Mouse (Mus musculus): ENCODE measurements at regions not wholly inside any gene's neighbourhood (a gene's known extent, or its start where the extent isn't known, plus 50 kb on each side); places are given as distances from the start of the nearest gene placed in this dataset.

DNA sequence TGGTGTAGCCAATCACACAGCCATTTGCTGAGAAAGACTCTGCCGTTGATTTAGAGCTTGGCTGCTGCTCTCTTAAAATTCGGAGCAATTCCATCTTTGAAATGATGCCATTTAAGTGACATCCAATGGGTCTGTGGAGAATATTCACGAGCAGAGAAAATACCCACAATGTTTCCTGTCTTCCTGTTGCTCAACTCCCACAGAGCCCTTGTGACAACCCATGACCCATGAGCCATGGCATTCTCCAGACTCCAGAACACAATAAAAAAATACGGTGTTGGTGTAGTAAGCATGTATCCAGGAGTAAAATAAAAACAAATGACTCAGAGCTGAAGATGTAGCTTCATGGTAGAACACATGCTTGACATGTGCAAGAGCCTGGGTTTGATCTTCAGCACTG, 532.1 kb upstream of the 4930412O13Rik start:
- Histone ChIP-seq H3K4me1 (ENCODE audit: insufficient read depth, low read depth, low read length) (no peaks in the 10 kb centered on the region), H3K4me3 (ENCODE audit: low read depth, low read length) (no peak overlapping the region), H3K27ac (ENCODE audit: low read length) (no peak overlapping the region), H3K27me3 (replicated peaks; ENCODE audit: insufficient read depth, low read length) (no peaks in the 10 kb centered on the region), H3K9me3 (ENCODE audit: low read length) (no peaks in the 10 kb centered on the region), H3K36me3 (ENCODE audit: insufficient read depth, low read length) (no peaks in the 10 kb centered on the region), H3K4me2 (replicated peaks; ENCODE audit: low read depth, low read length) (no peak overlapping the region), H3K9ac (replicated peaks; ENCODE audit: low read depth) (no peak overlapping the region)
- DNase-seq (ENCODE audit: low spot score) (no peak), ATAC-seq (no peak)
- WGBS: 56% methylated on average over 4 of the region's 4 CpGs
- no peak for TF ChIP-seq CTCF (IDR thresholded peaks at IDR 0.05)
- no peak for TF ChIP-seq EP300 (IDR thresholded peaks at IDR 0.05)

DNA sequence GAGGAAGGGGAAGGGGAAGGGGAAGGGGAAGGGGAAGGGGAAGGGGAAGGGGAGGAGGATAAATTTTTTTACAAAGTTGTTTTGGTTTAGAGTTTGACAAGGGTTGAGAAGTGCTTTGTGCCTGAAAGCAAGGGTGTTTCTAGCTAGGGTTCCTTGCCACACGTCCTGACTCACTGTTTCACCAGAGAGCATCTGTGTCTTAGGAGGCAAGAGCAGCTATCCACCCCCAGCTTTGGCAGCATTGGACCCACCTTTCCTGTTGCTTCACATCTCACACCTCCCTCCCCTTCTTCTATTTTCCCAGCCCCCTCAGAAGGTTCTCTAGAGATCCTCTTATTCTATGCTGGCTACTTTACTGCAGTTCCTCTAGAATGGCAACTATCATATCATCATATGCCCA, 531.1 kb upstream of the 4930412O13Rik start:
- no peak overlapping the region for H3K27ac ChIP-seq (ENCODE audit: low read length)
- WGBS: 36% methylated on average over 1 of the region's 1 CpGs
- H3K9ac ChIP-seq (replicated peaks; ENCODE audit: low read depth): no peak overlapping the region
- ATAC-seq: no peak
- no peak overlapping the region for H3K4me3 ChIP-seq (ENCODE audit: low read depth, low read length)
- no peaks in the 10 kb centered on the region for H3K36me3 ChIP-seq (ENCODE audit: insufficient read depth, low read length)
- H3K4me1 ChIP-seq (ENCODE audit: insufficient read depth, low read depth, low read length): no peaks in the 10 kb centered on the region
- TF ChIP-seq EP300 (IDR thresholded peaks at IDR 0.05): no peak
- no peak for TF ChIP-seq CTCF (IDR thresholded peaks at IDR 0.05)
- no peak for DNase-seq (ENCODE audit: low spot score)
- no peaks in the 10 kb centered on the region for H3K27me3 ChIP-seq (replicated peaks; ENCODE audit: insufficient read depth, low read length)
- H3K4me2 ChIP-seq (replicated peaks; ENCODE audit: low read depth, low read length): no peak overlapping the region
- no peaks in the 10 kb centered on the region for H3K9me3 ChIP-seq (ENCODE audit: low read length)

DNA sequence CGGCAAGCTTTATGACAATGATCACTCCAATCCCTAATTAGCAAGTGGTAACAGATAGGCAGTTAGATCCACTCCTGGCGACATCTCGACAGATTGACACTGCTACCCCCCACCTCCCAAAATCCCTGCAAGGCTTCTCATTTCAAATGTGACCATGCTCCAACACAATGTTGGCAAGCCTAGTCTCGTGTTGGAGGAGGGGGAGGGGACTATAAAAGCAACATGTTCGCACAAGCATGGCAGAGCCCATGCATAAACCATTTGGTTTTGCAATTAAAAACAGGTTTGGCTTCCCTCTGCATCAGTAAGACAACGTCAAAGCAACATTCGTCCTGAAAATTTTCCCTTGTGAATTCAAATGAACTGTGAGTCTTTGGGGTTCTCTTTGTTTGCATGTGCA, 528.9 kb upstream of the 4930412O13Rik start:
- ATAC-seq (no peak), DNase-seq (ENCODE audit: low spot score) (no peak)
- Histone ChIP-seq H3K9me3 (ENCODE audit: low read length) (no peaks in the 10 kb centered on the region), H3K4me2 (replicated peaks; ENCODE audit: low read depth, low read length) (no peak overlapping the region), H3K4me3 (ENCODE audit: low read depth, low read length) (no peak overlapping the region), H3K9ac (replicated peaks; ENCODE audit: low read depth) (no peak overlapping the region), H3K27ac (ENCODE audit: low read length) (no peak overlapping the region), H3K27me3 (replicated peaks; ENCODE audit: insufficient read depth, low read length) (no peaks in the 10 kb centered on the region), H3K4me1 (ENCODE audit: insufficient read depth, low read depth, low read length) (no peaks in the 10 kb centered on the region), H3K36me3 (ENCODE audit: insufficient read depth, low read length) (no peaks in the 10 kb centered on the region)
- TF ChIP-seq CTCF (IDR thresholded peaks at IDR 0.05) (no peak), EP300 (IDR thresholded peaks at IDR 0.05) (no peak)
- WGBS: 71% methylated on average over 7 of the region's 7 CpGs

DNA sequence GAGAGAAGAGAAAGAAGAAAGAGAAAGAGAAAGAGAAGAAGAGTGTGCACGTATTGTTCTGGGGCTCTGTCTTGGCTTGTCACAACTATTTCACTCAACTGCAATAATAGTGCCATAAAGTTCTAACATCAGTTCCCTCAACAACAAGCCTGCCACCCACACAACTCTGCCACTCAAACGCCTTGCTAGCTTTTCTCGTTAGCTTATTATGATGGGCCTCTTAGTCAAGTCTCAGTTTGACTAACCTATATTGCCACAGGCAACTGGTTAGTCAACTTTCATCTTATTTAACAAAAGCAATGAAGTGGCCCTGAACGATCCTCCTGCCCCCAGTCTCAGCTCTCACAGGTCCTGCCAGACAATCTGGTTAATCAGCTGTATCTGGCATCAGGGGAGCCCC, 521.0 kb upstream of the 4930412O13Rik start:
- DNase-seq (ENCODE audit: low spot score) (no peak), ATAC-seq (no peak)
- Histone ChIP-seq H3K4me2 (replicated peaks; ENCODE audit: low read depth, low read length) (no peak overlapping the region), H3K9me3 (ENCODE audit: low read length) (no peaks in the 10 kb centered on the region), H3K27me3 (replicated peaks; ENCODE audit: insufficient read depth, low read length) (no peaks in the 10 kb centered on the region), H3K36me3 (ENCODE audit: insufficient read depth, low read length) (no peaks in the 10 kb centered on the region), H3K4me1 (ENCODE audit: insufficient read depth, low read depth, low read length) (no peaks in the 10 kb centered on the region), H3K9ac (replicated peaks; ENCODE audit: low read depth) (no peak overlapping the region), H3K27ac (ENCODE audit: low read length) (no peak overlapping the region), H3K4me3 (ENCODE audit: low read depth, low read length) (no peak overlapping the region)
- no peak for TF ChIP-seq CTCF (IDR thresholded peaks at IDR 0.05)
- no peak for TF ChIP-seq EP300 (IDR thresholded peaks at IDR 0.05)
- 55% methylated on average over 4 of the region's 4 CpGs for WGBS

DNA sequence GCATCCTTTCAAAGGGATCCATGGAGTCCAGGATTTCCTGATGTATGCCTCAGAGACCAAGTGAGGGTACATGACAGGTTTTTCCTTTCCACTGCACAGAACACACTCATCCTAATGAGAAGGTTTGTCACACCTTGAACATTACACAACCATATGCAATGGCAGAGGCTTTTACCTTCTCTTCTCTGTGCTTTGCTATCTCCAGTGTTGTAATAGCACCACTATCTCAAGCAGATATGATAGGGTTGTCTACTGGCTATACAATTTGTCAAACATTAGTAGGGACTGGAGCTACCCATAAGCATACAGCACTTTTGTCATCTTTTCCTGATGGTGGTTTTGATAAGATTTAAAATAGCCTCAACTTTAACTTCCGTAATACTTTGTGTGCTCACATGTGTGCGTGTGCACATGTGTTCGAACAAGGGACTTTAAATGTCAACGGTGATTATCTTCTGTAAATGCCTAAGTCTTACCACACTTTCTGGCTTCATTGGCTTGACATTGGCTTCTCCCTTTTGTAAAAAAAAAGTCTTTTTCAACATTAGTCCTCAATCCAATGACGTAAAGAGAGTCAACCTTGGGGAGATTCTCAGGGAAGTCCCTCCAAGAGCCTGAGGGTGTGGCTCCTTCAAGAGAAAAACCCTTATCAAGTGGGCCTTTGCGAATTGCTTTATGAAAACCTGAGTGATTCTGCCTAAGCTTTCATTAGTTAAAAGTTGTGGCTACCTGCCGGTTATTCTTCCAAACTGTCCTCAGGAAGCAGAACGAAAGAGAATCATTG, 513.1 kb upstream of the 4930412O13Rik start:
- no peak overlapping the region for H3K27ac ChIP-seq (ENCODE audit: low read length)
- H3K4me3 ChIP-seq (ENCODE audit: low read depth, low read length): no peak overlapping the region
- H3K27me3 ChIP-seq (replicated peaks; ENCODE audit: insufficient read depth, low read length): no peaks in the 10 kb centered on the region
- TF ChIP-seq EP300 (IDR thresholded peaks at IDR 0.05): no peak
- no peak for TF ChIP-seq CTCF (IDR thresholded peaks at IDR 0.05)
- H3K4me1 ChIP-seq (ENCODE audit: insufficient read depth, low read depth, low read length): no peaks in the 10 kb centered on the region
- ATAC-seq (no peak), DNase-seq (ENCODE audit: low spot score) (no peak)
- H3K9ac ChIP-seq (replicated peaks; ENCODE audit: low read depth): no peak overlapping the region
- no peaks in the 10 kb centered on the region for H3K36me3 ChIP-seq (ENCODE audit: insufficient read depth, low read length)
- 83% methylated on average over 8 of the region's 8 CpGs for WGBS
- no peak overlapping the region for H3K4me2 ChIP-seq (replicated peaks; ENCODE audit: low read depth, low read length)
- H3K9me3 ChIP-seq (ENCODE audit: low read length): no peaks in the 10 kb centered on the region

DNA sequence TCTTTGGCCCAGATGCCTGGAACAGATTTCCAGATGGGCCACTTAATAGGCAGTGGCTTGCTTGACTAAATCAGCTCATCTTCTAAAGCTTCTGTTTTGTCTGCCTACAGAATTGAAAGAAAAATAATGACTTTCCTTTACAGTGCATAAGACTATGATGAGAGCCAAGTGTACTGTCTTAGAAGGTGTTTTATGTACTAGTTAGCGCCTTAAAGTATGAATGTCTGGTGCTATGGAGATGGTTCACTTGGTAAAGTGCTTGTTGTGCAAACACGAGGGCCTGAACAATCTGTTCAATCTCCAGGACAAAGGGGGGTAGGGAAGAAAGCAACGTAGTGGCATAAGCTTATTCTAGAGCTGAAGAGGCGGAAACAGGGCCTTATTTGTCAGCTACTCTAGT, 511.5 kb upstream of the 4930412O13Rik start:
- no peak for ATAC-seq
- no peak overlapping the region for H3K9ac ChIP-seq (replicated peaks; ENCODE audit: low read depth)
- no peaks in the 10 kb centered on the region for H3K36me3 ChIP-seq (ENCODE audit: insufficient read depth, low read length)
- H3K27ac ChIP-seq (ENCODE audit: low read length): no peak overlapping the region
- no peaks in the 10 kb centered on the region for H3K27me3 ChIP-seq (replicated peaks; ENCODE audit: insufficient read depth, low read length)
- H3K4me2 ChIP-seq (replicated peaks; ENCODE audit: low read depth, low read length): no peak overlapping the region
- no peaks in the 10 kb centered on the region for H3K9me3 ChIP-seq (ENCODE audit: low read length)
- H3K4me3 ChIP-seq (ENCODE audit: low read depth, low read length): no peak overlapping the region
- no peak for DNase-seq (ENCODE audit: low spot score)
- H3K4me1 ChIP-seq (ENCODE audit: insufficient read depth, low read depth, low read length): no peaks in the 10 kb centered on the region
- 60% methylated on average over 4 of the region's 4 CpGs for WGBS
- no peak for TF ChIP-seq CTCF (IDR thresholded peaks at IDR 0.05)
- no peak for TF ChIP-seq EP300 (IDR thresholded peaks at IDR 0.05)
